Mouse (Mus musculus): ENCODE measurements around the gene Akap13. TPM values are rescaled to one million over a fixed set of nuclear protein-coding genes. Genes with fewer than 3 reads are reported as not detected.

Akap13 gene
- total and polyA plus RNA-seq, 3 experiments: 11.4 to 32.5 (median 27.7) TPM

- no peak for TF ChIP-seq MAZ (IDR thresholded peaks at IDR 0.05; ENCODE audit: low read depth, low read length)
- no peak for TF ChIP-seq MYC (IDR thresholded peaks at IDR 0.05; ENCODE audit: low read depth, low read length)
- TF ChIP-seq RCOR1 (conservative IDR thresholded peaks at IDR 0.05; ENCODE audit: low read depth, low read length): no peak
Observed at GRCm38 (mm10) chr7:75571078-75571477, 115.7 kb downstream of the Akap13 start (continued).

- DNase-seq (ENCODE audit: extremely low read depth): no peak
- no peaks in the 10 kb centered on the region; the same call in 1 of the 2 replicates for H3K79me2 ChIP-seq (replicated peaks; ENCODE audit: control insufficient read depth, extremely low read depth, insufficient read depth, poor library complexity, severe bottlenecking)
- peaks cover 0 to 12% of the 10 kb centered on the region in 2 experiments for H3K36me3 ChIP-seq (replicated peaks in 1 of 2; ENCODE audit: control insufficient read depth in 1 of 2, insufficient read depth in 1 of 2, low read length in 1 of 2)
- no peak overlapping the region for H3K4me3 ChIP-seq (replicated peaks in 1 of 3; ENCODE audit: low read depth in 2 of 3, low read length in 2 of 3, poor library complexity in 1 of 3)
- dilution Hi-C loops (cut with MboI; ENCODE audit: extremely low pct_ligation_motif_present, extremely low pct_unique_long_range_greater_than_20kb, low sequenced_read_pairs): no loop called here
- no peak overlapping the region for H3K4me2 ChIP-seq (ENCODE audit: insufficient read depth, low read depth, poor library complexity, severe bottlenecking)
- no peak for TF ChIP-seq NRF1 (IDR thresholded peaks at IDR 0.05; ENCODE audit: low read depth, low read length)
- no peak for TF ChIP-seq SMC3 (IDR thresholded peaks at IDR 0.05; ENCODE audit: low read depth, low read length)
- TF ChIP-seq KAT2A (IDR thresholded peaks at IDR 0.05; ENCODE audit: insufficient replicate concordance, low read length): no peak
- TF ChIP-seq BHLHE40 (IDR thresholded peaks at IDR 0.05; ENCODE audit: low read depth, low read length): no peak
- no peak for TF ChIP-seq CHD1 (IDR thresholded peaks at IDR 0.05; ENCODE audit: low read depth, low read length)
- TF ChIP-seq RAD21 (IDR thresholded peaks at IDR 0.05; ENCODE audit: low read depth, low read length): no peak
- TF ChIP-seq JUND (conservative IDR thresholded peaks at IDR 0.05; ENCODE audit: low read depth, low read length): no peak
- TF ChIP-seq SIN3A (IDR thresholded peaks at IDR 0.05; ENCODE audit: low read length): no peak
- in situ Hi-C loops (cut with MboI; ENCODE audit: low pct_ligation_motif_present, low pct_unique_long_range_greater_than_20kb, low sequenced_read_pairs): loop anchor here (25.0 kb wide), 1 partner anchor 435 kb away; no protein-coding TSS in a partner anchor
- H3K4me1 ChIP-seq (ENCODE audit: control insufficient read depth in 1 of 2, insufficient read depth in 2 of 2): peaks cover 2 to 49% of the 10 kb centered on the region in 2 experiments; a peak in 3 of 4 replicates
- H3K27me3 ChIP-seq (replicated peaks): no peaks in the 10 kb centered on the region
- H3K27ac ChIP-seq (ENCODE audit: insufficient read depth, low read depth): no peak overlapping the region
- no peak overlapping the region for H3K9ac ChIP-seq (ENCODE audit: insufficient read depth, low read depth)
- H3K9me3 ChIP-seq (replicated peaks; ENCODE audit: low read length): no peaks in the 10 kb centered on the region
Observed at GRCm38 (mm10) chr7:75572127-75572526, 116.8 kb downstream of the Akap13 start.

GRCm38 (mm10) chr7:75575120-75575649 is 119.9 kb downstream of the Akap13 start:
- peak overlapping the region; percentile 44 for H3K9ac ChIP-seq (ENCODE audit: insufficient read depth, low read depth)
- peak; percentile 67 for DNase-seq (ENCODE audit: extremely low read depth)
- no peak overlapping the region for H3K27ac ChIP-seq (ENCODE audit: insufficient read depth, low read depth)
- dilution Hi-C loops (cut with MboI; ENCODE audit: extremely low pct_ligation_motif_present, extremely low pct_unique_long_range_greater_than_20kb, low sequenced_read_pairs) (no loop called here), in situ Hi-C loops (cut with MboI; ENCODE audit: low pct_ligation_motif_present, low pct_unique_long_range_greater_than_20kb, low sequenced_read_pairs) (no loop called here)
- H3K27me3 ChIP-seq (replicated peaks): no peaks in the 10 kb centered on the region
- peaks cover 3 to 27% of the 10 kb centered on the region in 2 experiments for H3K36me3 ChIP-seq (replicated peaks in 1 of 2; ENCODE audit: control insufficient read depth in 1 of 2, insufficient read depth in 1 of 2, low read length in 1 of 2)
- H3K4me1 ChIP-seq (ENCODE audit: control insufficient read depth in 1 of 2, insufficient read depth in 2 of 2): peaks cover 2 to 32% of the 10 kb centered on the region in 2 experiments; a peak in 3 of 4 replicates
- no peak overlapping the region for H3K4me3 ChIP-seq (replicated peaks in 1 of 3; ENCODE audit: low read depth in 2 of 3, low read length in 2 of 3, poor library complexity in 1 of 3)
- no peaks in the 10 kb centered on the region for H3K9me3 ChIP-seq (replicated peaks; ENCODE audit: low read length)
- no peaks in the 10 kb centered on the region; the same call in 1 of the 2 replicates for H3K79me2 ChIP-seq (replicated peaks; ENCODE audit: control insufficient read depth, extremely low read depth, insufficient read depth, poor library complexity, severe bottlenecking)
- peak overlapping the region; percentile 71 for H3K4me2 ChIP-seq (ENCODE audit: insufficient read depth, low read depth, poor library complexity, severe bottlenecking)
- TF ChIP-seq TCF12 (IDR thresholded peaks at IDR 0.05; ENCODE audit: low read depth, low read length) (no peak), PAX5 (IDR thresholded peaks at IDR 0.05; ENCODE audit: low read length) (no peak), MEF2A (IDR thresholded peaks at IDR 0.05; ENCODE audit: borderline replicate concordance, low read depth, low read length) (peak; percentile 70; the same call in 1 of the 2 replicates), NRF1 (IDR thresholded peaks at IDR 0.05; ENCODE audit: low read depth, low read length) (no peak), BHLHE40 (IDR thresholded peaks at IDR 0.05; ENCODE audit: low read depth, low read length) (no peak)
